Comparison of ENCODE assay signal across 11 mouse cellular contexts in genomic region chr10:95550506-95550905, GRCm38 (mm10). TPM values are rescaled to one million over a fixed set of nuclear protein-coding genes. Genes with fewer than 3 reads are reported as not detected.
A peak's percentile ranks its signal among the peaks of the same experiment; 100 is the strongest.
DNase-seq lines count a peak whose midpoint lies in the region; ATAC-seq and TF ChIP-seq lines count a peak whose summit lies in the region.
"Had no signal": no experiment of that assay in that cellular context is flagged by ENCODE, and none has a peak within 500 bp of the region (broad histone marks: within the 10 kb centered on the region; RNA-seq: fewer than 3 reads in every experiment).

No protein-coding gene starts in this region.

- H3K4me1 ChIP-seq in E14TG2a.4 (replicated peaks; ENCODE audit: low read depth, low read length) = peaks cover 69% of the 10 kb centered on the region
- H3K4me1 ChIP-seq: embryonic facial prominence, embryonic 13.5 days; limb, embryonic 13.5 days had no signal

- no peaks in the 10 kb centered on the region for H3K9me3 ChIP-seq in E14TG2a.4 (ENCODE audit: low read length)
- H3K9me3 ChIP-seq: embryonic facial prominence, embryonic 13.5 days; limb, embryonic 13.5 days had no signal

- H3K27me3 ChIP-seq in E14TG2a.4 (ENCODE audit: insufficient read depth, low read length) = no peaks in the 10 kb centered on the region
- H3K27me3 ChIP-seq: embryonic facial prominence, embryonic 13.5 days; limb, embryonic 13.5 days had no signal

- DNase-seq in cerebellum, postnatal 10 days = peak; percentile 4 to 43
- no peak for DNase-seq in cerebellum, adult 11-12 months
- DNase-seq in layer of hippocampus, adult 2 months (ENCODE audit: low spot score in 2 of 2) = peak in 1 of 2 experiments; percentile 22
- no peak for DNase-seq in layer of hippocampus, postnatal 25 days (ENCODE audit: extremely low spot score in 1 of 2, low spot score in 1 of 2)
- no peak for DNase-seq in kidney, adult 8-10 months
- DNase-seq: kidney, postnatal 14 days had no signal

- peak; percentile 89 for TF ChIP-seq CTCF in layer of hippocampus, adult 2 months (conservative IDR thresholded peaks at IDR 0.05)
- peak; percentile 16 for TF ChIP-seq CTCF in E14TG2a.4 (conservative IDR thresholded peaks at IDR 0.05; ENCODE audit: low read length)

- H3K36me3 ChIP-seq in E14TG2a.4 (ENCODE audit: insufficient read depth, low read length) = peaks cover 97% of the 10 kb centered on the region

- no peak overlapping the region for H3K4me3 ChIP-seq in layer of hippocampus, adult 2 months
- no peak overlapping the region for H3K4me3 ChIP-seq in E14TG2a.4 (replicated peaks; ENCODE audit: low read length)
- H3K4me3 ChIP-seq: embryonic facial prominence, embryonic 13.5 days; limb, embryonic 13.5 days had no signal

- H3K27ac ChIP-seq in layer of hippocampus, adult 2 months = no peak overlapping the region
- H3K27ac ChIP-seq: embryonic facial prominence, embryonic 13.5 days; limb, embryonic 13.5 days had no signal

- ATAC-seq in megakaryocyte progenitor cell, adult 5-6 weeks (replicated peaks; ENCODE audit: poor library complexity) = peak; percentile 51
- ATAC-seq in erythroblast, adult 5-6 weeks (replicated peaks; ENCODE audit: low FRiP score, poor library complexity, severe bottlenecking) = no peak

RNA-seq across cellular contexts. Expression of gene Nudt4, which starts 13.4 kb away (rescaled TPM):
- total RNA-seq in layer of hippocampus, adult 2 months (2021) = 10 to 100 TPM; 59.6 to 65.6 TPM
- total RNA-seq in layer of hippocampus, postnatal 25 days (2021) = 10 to 100 TPM; 84.4 to 90.5 TPM
- 66.1 and 67.2 TPM in 2 replicates for total RNA-seq in megakaryocyte progenitor cell, adult 5-6 weeks (2015)
- 53.7 and 60.6 TPM in 2 replicates for total RNA-seq in megakaryocyte progenitor cell, adult 5-6 weeks (2017)
- total RNA-seq in erythroblast, adult 5-6 weeks (2015; ENCODE audit: low replicate concordance) = 103 and 137 TPM in 2 replicates
- 135 and 144 TPM in 2 replicates for total RNA-seq in erythroblast, adult 5-6 weeks (2017; ENCODE audit: low replicate concordance)

RNA-seq across cellular contexts. Expression of gene Ube2n, which starts 35.6 kb away (rescaled TPM):
- 100 to 1,000 TPM; 182 to 188 TPM for total RNA-seq in layer of hippocampus, adult 2 months (2021)
- total RNA-seq in layer of hippocampus, postnatal 25 days (2021) = 100 to 1,000 TPM; 186 to 197 TPM
- 425 and 475 TPM in 2 replicates for total RNA-seq in megakaryocyte progenitor cell, adult 5-6 weeks (2015)
- 133 and 146 TPM in 2 replicates for total RNA-seq in megakaryocyte progenitor cell, adult 5-6 weeks (2017)
- total RNA-seq in erythroblast, adult 5-6 weeks (2015; ENCODE audit: low replicate concordance) = 139 and 159 TPM in 2 replicates
- 19.4 and 23.5 TPM in 2 replicates for total RNA-seq in erythroblast, adult 5-6 weeks (2017; ENCODE audit: low replicate concordance)

RNA-seq across cellular contexts. Expression of gene Mrpl42, which starts 48.8 kb away (rescaled TPM):
- 10 to 100 TPM; 71.7 to 74.5 TPM for total RNA-seq in layer of hippocampus, adult 2 months (2021)
- total RNA-seq in layer of hippocampus, postnatal 25 days (2021) = 10 to 100 TPM; 77.2 to 77.9 TPM
- total RNA-seq in megakaryocyte progenitor cell, adult 5-6 weeks (2015) = 241 and 298 TPM in 2 replicates
- total RNA-seq in megakaryocyte progenitor cell, adult 5-6 weeks (2017) = 245 and 254 TPM in 2 replicates
- 29.2 and 61.9 TPM in 2 replicates for total RNA-seq in erythroblast, adult 5-6 weeks (2015; ENCODE audit: low replicate concordance)
- 18.5 and 27.3 TPM in 2 replicates for total RNA-seq in erythroblast, adult 5-6 weeks (2017; ENCODE audit: low replicate concordance)

Comparison
In these comparisons a context has a peak if more than half of its experiments do, and no peak if none do; other contexts are left out.
1. DNase-seq: peak in cerebellum, postnatal 10 days (2 of 2); none in cerebellum, adult 11-12 months (single experiment), layer of hippocampus, postnatal 25 days (0 of 2) and kidney, adult 8-10 months (0 of 2).